29 mouse cellular contexts compared by ENCODE assay signal in genomic region chr17:34106555-34106954, GRCm38 (mm10). TPM values are rescaled to one million over a fixed set of nuclear protein-coding genes. Genes with fewer than 3 reads are reported as not detected.
"Had no signal": no experiment of that assay in that cellular context is flagged by ENCODE, and none has a peak within 500 bp of the region (broad histone marks: within the 10 kb centered on the region; RNA-seq: fewer than 3 reads in every experiment).

No protein-coding gene starts in this region.

- H3K9me3 ChIP-seq: embryonic facial prominence, embryonic 10.5 days; embryonic facial prominence, embryonic 12.5 days; embryonic facial prominence, embryonic 13.5 days; embryonic facial prominence, embryonic 15.5 days; forebrain, embryonic 10.5 days; forebrain, embryonic 12.5 days; forebrain, embryonic 13.5 days; forebrain, embryonic 15.5 days had no signal

- H3K27me3 ChIP-seq: embryonic facial prominence, embryonic 12.5 days; embryonic facial prominence, embryonic 13.5 days; embryonic facial prominence, embryonic 15.5 days; forebrain, embryonic 12.5 days; forebrain, embryonic 13.5 days; forebrain, embryonic 15.5 days had no signal

- DNase-seq: cerebellum, adult 2 months; cerebellum, adult 8-10 months; cerebellum, adult 9-10 months; cerebellum, adult 9-11 months; cerebellum, postnatal 10 days; cerebellum, postnatal 14 days; cerebellum, postnatal 25 days; cerebellum, postnatal 36 days; embryo, embryonic 11 days; forebrain, postnatal 0 days; gastrocnemius, postnatal 10 days; gastrocnemius, postnatal 14 days; gastrocnemius, postnatal 25 days; gastrocnemius, postnatal 36 days; heart, adult 18-20 months; heart, adult 2 months had no signal

- H3K4me2 ChIP-seq: embryonic facial prominence, embryonic 12.5 days; embryonic facial prominence, embryonic 13.5 days; embryonic facial prominence, embryonic 15.5 days; forebrain, embryonic 12.5 days; forebrain, embryonic 13.5 days; forebrain, embryonic 15.5 days had no signal

- H3K27ac ChIP-seq: embryonic facial prominence, embryonic 10.5 days; embryonic facial prominence, embryonic 12.5 days; embryonic facial prominence, embryonic 13.5 days; embryonic facial prominence, embryonic 15.5 days; forebrain, embryonic 10.5 days; forebrain, embryonic 12.5 days; forebrain, embryonic 13.5 days; forebrain, embryonic 15.5 days; heart, adult 2 months had no signal

- H3K4me3 ChIP-seq: embryonic facial prominence, embryonic 10.5 days; embryonic facial prominence, embryonic 12.5 days; embryonic facial prominence, embryonic 13.5 days; embryonic facial prominence, embryonic 15.5 days; erythroblast, embryonic 14.5 days; forebrain, embryonic 10.5 days; forebrain, embryonic 12.5 days; forebrain, embryonic 13.5 days; forebrain, embryonic 15.5 days; heart, adult 2 months had no signal

- H3K9ac ChIP-seq: embryonic facial prominence, embryonic 12.5 days; embryonic facial prominence, embryonic 13.5 days; embryonic facial prominence, embryonic 15.5 days; forebrain, embryonic 12.5 days; forebrain, embryonic 13.5 days; forebrain, embryonic 15.5 days; forebrain, postnatal 0 days had no signal

- H3K4me1 ChIP-seq: embryonic facial prominence, embryonic 12.5 days; embryonic facial prominence, embryonic 13.5 days had no signal

RNA-seq across cellular contexts. Expression of gene H2-Oa, which starts 14.4 kb away (rescaled TPM):
- total RNA-seq: forebrain, postnatal 0 days; gastrocnemius, adult 18-20 months; gastrocnemius, adult 8-10 months; gastrocnemius, postnatal 10 days; gastrocnemius, postnatal 14 days; gastrocnemius, postnatal 25 days; gastrocnemius, postnatal 36 days; gastrocnemius, postnatal 4 days had no signal
- polyA plus RNA-seq: forebrain, embryonic 13.5 days; forebrain, postnatal 0 days had no signal

RNA-seq across cellular contexts. Expression of gene H2-DMb2, which starts 36.6 kb away (rescaled TPM):
- polyA plus RNA-seq: embryonic facial prominence, embryonic 11.5 days; erythroblast, embryonic 14.5 days; forebrain, embryonic 12.5 days; forebrain, embryonic 13.5 days had no signal

RNA-seq across cellular contexts. Expression of gene H2-DMb1, which starts 46.3 kb away (rescaled TPM):
- polyA plus RNA-seq: erythroblast, embryonic 14.5 days; forebrain, embryonic 13.5 days had no signal
